Mouse (Mus musculus): Measurements from ENCODE around the gene Arhgap31. TPM values are rescaled to one million over a fixed set of nuclear protein-coding genes. Genes with fewer than 3 reads are reported as not detected.

Gene Arhgap31
- total RNA-seq, 4 experiments from 2014 or later = 19.7 to 21.7 (median 20.6) TPM

DNA sequence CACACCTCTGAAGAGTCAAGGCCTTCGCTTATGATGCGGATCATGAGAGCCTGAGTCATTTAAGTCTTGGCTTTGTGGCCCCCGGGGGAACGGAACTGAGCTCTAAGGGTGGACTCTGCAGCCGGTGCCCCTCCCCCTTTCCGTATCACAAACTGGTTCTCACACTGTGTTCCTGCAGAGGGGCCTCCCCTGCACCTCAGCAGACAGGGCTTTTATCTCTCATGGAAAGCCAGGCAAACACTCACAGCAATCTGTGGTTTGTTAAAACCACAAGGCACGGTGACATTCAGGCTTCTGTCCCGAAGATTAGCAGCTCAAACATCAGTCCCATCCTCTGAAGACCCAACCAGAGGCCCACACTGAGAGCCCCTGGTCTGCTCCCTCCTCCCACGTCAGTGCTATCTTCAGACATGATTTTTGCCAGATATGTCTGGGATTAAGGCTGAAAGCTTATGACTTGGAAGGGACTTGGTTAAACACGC, 59.6 kb downstream of the Arhgap31 start:
- DNase-seq (ENCODE audit: low spot score in 2 of 2) = no peak

DNA sequence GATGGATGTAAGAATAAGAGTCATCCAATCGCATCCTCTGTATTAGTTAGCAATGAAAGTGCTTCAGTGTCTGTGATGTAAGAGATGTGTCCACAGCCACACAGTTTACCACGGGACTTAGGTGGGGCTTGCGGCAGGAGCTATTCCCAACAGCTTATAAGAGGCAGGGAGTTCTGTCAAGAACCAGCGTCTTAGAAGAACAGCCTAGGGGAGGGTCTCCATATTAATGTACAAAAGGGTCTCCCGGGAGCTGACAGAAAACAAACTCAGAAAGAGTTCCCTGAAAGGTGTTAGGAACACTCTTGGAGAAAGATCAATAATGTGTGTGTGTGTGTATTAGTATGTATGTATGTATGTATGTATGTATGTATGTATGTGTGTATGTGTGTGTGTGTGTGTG, 60.4 kb downstream of the Arhgap31 start:
- no peak for DNase-seq (ENCODE audit: low spot score in 2 of 2)

DNA sequence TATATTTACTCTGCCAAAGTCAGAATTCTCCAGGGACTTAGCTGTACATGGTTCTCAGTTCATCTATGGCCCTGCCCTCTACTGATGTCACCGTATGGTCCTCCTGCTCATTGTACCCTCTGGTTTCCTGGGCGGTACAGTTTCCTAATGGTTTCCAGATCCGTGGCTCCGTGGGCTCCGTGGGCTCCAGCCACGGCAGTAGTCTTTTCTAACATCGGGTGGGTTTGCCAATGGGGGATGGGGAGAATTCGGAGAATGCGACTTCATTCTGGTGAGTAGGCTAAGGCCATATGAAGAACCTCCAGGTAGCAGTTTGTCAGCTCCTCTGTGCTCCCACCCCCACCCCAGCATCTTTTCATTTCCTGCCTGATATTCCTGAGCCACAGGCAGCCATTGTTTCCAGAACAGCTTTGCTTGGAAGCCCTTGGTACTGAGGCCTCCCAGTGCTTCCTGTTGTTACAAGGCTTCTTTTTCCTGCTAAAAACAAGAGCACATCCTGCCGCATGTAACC, 61.3 kb downstream of the Arhgap31 start:
- no peak for DNase-seq (ENCODE audit: low spot score in 2 of 2)

DNA sequence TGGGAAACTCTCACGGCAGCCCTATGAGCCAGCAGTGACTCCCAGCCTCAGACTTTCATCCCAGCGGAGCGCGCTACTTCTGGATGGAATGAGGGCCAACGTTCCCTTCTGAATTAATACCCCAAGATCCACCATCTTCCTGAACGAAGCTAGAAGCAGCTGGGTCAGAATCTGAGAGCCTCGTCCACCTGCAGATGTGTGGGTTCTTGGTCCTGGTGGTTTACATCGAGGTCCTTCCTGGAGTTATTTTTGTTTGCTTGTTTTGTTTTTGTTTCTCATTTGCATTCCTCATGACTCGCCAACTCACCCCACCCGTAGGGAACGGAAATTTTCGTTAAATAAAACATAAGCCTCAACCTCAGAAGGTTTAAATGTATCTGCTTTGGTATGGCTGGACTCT, 61.8 kb downstream of the Arhgap31 start:
- DNase-seq (ENCODE audit: low spot score in 2 of 2) = no peak

DNA sequence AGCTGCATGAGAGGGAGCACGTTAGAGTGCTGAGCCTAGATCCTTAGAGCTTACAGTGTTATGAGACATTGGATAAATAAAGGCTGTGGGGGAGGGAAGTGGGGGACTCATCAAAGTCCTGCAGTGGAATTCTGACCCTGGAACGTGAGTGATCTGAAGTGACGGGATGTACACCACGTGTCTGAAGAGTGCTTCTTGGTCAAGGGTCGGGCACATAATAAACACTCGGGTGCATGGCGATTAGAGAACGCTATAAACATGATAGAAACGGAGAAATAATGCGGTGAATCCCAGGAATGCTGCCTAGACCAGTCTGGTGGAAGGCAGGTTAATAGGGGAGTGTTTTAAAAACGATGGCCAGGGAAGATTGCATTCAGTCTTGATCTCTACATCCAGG, 63.6 kb downstream of the Arhgap31 start:
- DNase-seq (ENCODE audit: low spot score in 2 of 2) = no peak

DNA sequence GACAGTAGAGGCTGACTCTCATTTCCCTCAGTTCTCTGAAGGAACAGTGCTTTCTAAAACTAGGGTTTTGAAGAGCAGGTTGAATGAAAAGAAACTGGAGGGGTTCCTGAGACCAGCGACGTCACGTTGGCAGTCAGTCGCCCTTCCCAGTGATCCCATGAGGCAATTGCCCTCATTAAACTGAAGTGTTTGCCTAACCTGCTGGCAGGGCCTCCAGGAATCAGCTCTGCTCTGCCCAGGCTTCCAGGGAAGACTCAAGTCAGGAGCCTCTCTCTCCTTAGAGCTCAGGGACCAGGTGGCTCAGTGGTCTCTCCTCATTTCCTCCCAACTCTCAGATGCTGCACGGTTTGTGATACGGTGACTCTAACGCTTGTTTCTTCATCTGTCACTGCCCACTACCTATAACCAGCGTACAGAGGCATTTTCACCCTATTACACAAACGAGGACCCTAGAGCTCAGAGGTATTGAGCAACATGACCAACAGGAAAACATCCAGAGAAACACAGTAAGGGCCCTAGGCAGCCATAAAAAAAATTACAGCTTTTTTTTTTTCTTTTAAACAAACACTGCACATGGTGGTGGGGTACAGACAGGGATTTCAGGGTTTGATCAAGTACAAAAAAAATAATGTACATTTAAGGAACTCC, 64.2 kb downstream of the Arhgap31 start:
- no peak for DNase-seq (ENCODE audit: low spot score in 2 of 2)

DNA sequence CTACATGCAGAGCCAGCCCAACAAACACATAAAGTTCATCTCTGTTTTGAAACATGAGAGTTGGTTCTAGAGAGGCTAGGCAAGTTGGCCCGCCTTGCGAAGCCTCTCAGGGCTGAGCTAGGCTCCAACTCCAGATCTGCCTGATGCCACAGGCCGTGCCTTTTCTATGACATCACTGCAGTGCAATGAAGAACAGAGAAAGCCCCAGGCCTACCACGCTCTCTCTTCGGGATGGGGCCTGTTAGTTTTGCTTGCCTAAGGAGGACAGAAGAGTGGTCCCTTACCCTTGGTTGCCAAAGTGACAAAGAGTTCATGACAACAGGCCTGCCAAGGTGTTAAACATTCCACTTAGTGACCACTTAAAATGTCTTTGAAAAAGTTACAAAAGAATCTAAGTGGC, 64.9 kb downstream of the Arhgap31 start:
- no peak for DNase-seq (ENCODE audit: low spot score in 2 of 2)

DNA sequence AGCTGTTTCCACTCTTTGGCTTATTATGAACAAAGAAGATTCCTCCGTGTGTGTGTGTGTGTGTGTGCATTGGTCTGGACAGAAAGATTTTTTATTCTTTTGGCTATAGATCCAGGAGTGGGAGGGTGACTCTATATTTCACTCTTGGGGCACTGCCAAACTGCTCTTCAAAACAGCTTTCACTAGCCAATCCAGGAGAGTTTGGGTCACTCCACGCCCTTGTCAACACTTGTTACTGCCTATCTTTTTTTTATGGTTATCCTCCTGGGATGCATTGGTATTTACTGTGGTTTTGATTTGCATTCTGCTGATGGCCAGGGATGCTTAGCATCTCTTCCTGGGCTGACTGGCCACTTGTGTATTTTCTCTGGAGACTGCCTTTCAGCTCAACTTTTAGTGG, 68.6 kb downstream of the Arhgap31 start:
- no peak for DNase-seq (ENCODE audit: low spot score in 2 of 2)

DNA sequence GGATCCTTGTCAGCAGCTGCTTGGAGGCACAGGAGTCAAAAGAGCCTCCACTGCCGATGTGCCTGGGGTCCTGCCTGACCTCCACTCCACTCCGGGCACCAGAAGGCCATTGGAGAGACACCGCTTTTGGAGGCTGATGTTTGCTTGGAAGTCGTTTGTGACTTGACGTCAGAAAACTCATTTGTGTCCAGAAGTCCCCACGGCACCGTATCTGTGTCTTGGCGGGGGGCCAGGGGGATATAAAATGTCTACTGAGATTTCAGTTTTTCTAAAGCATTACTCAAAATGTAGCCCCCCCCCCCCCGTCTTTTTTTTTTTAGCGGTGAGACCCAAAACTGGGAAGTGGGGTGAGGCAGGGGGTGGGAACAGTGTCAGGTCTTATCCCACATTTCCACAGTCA, 76.0 kb downstream of the Arhgap31 start:
- DNase-seq (ENCODE audit: low spot score in 2 of 2) = no peak

DNA sequence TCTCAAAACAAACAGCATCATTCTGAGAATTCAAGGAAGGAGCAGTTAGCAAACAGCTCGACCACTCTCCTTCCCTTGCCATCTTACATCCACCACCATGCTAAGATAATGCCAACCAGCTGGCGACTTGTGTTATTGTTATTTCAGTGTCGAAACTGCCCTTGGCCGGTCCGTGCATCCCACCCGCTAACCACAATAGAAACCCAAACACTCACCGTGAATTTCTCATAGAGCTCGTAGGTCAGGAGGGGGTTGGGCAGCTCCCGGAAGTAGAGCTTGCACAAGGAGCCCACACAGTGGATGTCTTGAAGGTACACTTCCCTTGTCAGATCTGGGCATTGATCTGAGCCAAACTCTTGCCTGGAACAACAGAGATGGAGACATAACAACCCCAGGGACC, 76.4 kb downstream of the Arhgap31 start:
- DNase-seq (ENCODE audit: low spot score in 2 of 2) = no peak

DNA sequence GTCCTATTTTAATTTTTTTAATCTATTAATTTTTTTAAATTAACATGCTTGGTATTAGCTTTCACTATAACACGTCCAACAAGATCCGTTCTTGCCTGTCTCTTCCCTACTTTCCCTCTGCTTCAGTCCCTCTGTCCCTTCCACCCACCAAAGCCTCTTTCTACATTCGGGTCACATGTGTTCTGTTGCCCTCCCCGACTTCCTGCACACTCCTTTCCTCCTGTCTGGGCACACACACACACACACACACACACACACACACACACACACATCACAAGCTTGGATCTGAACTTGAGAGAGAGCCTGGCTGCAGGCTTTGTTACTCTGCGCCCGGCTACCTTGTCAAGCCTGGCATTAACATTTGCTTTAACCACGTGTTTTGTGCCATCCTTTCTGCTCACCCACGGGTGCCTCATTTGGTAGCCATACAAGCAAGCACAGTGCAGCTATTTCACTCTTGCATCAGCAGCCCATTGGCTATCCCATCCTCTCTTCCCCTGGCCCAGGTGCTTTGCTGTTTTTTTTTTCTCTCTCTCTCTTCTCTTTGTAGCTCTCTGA, 77.2 kb downstream of the Arhgap31 start:
- DNase-seq (ENCODE audit: low spot score in 2 of 2) = no peak

DNA sequence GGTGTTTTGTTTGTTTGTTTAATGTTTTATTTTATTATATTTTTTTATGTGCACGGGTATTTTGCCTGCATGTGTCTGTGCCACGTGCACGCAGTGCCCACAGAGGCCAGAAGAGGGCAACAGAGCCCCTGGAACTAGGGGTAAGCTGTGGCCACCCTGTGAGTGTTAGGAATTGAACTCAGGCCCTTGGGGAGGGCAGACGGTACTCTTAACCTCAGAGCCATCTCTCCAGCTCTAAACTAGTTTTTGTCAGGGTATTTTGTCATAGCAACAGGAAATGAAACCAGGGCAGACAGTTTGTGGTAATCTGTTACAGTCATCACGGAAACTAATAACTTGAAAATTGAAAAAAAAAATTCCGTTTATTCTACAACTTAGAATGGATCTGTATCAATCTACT, 80.9 kb downstream of the Arhgap31 start:
- DNase-seq (ENCODE audit: low spot score in 2 of 2) = peak in 1 of 2 experiments; percentile 45

DNA sequence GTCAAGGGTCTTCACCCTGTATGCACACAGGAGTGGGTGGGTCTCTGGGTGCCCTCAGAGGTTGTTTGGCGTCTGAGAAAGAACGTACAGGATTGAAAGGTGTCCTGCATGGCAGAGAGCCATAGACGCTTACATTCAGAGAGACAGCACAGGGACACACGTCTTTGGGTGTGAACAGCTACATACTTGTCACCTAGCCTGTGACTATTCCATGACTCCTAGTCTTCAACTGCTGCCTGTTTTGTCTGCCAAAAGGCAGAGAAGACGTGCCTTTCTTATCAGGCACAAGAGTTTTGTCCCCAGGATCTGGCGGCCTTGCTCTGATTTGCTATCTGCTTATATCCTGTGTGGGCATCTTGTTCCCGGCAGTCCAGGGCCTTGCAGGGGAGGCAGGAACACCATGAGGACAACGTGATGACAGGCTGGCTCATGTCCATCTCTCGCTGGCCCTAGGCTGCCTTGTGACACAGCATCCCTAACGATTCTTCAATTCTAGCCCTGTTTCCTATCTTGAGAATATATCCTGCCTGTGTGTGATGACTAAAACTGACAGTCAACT, 87.2 kb downstream of the Arhgap31 start:
- no peak for DNase-seq (ENCODE audit: low spot score in 2 of 2)

DNA sequence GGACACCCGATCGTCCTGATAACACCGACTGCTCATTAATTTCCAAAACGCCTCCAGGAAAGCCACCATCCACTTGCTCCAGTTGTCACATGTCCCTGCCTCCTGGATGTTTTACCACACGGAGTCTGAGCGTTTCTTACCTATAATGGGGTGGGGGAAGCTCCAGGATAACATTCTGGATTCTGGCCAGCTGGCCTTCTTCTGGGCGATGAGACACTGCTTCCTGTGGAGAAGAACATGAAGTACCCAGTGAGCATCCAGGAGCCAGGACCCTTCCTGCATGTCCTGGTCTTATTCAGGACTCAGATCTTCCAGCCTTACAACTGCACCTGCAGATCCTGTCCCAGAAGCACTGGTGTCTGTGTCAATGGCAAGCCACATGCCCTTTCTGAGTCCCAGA, 87.7 kb downstream of the Arhgap31 start:
- DNase-seq (ENCODE audit: low spot score in 2 of 2) = no peak

DNA sequence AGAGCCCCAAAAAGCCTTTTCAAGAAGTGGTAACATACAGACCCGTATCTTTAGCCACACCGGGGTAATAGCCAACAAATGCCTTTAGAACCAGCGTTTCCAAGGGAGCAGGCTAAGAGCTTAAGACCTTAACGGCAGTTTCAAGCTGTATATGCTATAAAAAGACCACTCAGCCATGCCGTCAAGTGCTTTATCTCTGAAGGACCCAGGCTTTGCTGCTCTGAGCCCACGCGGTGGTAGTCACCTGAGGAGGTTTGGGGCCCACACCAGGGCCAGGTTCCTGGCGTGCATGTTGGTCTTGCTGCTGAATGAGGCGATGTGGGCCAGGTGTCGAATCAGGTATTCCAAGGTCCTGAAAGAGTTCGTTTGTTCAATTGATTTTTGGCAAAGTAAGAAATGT, 88.8 kb downstream of the Arhgap31 start:
- no peak for DNase-seq (ENCODE audit: low spot score in 2 of 2)

DNA sequence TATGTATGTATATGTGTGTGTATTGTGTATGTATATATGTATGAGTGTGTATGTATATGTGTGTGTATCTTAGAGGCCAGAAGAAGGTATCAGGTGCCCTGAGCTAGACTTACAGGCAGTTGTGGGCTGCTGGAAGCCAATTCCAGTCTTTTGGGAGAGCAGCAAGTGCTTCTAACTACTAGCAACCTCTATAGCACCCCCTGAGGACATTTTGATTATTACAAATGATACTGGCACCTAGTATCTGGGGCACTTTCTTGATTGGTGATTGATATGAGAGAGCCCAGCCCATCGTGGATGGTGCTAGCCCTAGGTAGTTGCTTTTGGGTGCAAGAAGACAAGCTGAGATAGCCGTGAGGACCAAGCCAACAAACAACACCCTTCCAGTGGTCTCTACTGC, 90.8 kb downstream of the Arhgap31 start:
- DNase-seq (ENCODE audit: low spot score in 2 of 2) = no peak

DNA sequence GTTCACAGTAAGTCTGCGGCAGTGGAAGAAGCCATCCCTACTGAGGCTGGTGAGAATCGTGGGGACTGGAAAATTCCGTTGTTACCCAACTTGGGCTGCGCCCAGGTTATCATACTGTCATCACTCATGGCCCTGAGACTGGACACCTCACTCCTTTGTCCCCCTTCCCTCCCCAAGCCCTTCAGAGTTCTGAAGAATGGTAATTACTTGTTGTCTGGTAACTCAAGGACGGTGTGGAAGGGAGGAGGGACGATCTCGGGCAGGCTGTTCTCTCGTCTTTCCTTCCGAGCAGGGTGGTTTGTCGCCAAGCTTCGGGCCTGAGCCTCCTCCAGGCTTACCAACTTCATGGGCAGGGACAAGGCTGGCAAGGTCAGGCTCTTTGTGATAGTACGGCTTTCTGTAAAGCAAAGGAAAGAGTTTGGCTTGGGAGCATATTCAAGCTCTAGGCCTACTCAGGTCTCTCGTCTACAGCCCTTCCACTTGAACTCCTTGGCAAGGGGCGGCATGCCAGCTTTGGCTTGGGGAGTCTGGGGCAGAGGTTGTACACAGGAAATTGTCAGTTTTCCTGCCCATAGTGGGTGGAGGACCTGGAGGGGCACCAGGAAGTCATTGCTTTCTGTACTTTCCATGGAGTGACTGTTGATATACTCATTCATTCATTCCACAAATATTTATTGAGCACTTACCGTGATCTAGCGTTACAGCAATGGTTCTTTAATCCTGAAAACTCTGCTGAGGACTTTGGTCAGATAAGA, 92.2 kb downstream of the Arhgap31 start:
- DNase-seq (ENCODE audit: low spot score in 2 of 2) = no peak

DNA sequence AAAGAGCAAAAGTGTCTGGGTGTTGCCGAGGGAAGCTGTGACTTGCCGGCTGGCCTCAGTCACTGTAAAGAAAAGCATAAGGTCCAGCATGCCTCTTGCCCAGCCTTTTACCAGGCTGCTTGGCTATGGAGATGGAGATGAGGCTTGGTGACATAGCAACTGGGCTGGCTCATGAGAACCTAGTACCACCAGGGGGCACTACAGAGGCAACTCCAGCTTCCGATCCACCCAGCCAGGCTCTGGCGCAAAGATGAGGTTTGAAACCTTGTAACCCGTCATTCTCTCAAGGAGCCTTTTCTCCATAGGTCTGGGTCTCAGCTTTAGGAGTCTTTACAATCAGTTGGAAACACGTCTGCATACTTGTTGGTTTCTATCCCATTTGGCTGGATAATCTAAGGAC, 94.0 kb downstream of the Arhgap31 start:
- peak; percentile 44 to 82 for DNase-seq (ENCODE audit: low spot score in 2 of 2)

DNA sequence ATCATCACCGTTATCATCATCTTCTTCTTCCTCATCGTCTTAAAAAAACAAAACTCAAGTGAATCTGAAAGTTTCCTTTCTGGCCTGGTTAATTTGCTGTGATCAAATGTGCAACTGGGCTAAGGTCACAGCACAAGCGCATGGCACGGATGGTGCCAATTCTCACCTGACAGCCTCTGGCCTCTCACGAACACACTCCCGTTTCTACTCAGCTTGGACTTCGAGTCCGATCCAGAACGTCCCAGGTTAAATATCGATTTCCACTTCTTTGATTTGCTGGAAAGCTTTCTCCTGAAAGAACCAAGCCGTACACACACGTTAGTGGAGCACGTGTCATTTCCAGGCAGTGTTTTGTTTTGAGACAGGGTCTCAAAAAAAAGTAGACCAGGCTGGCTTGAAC, 95.1 kb downstream of the Arhgap31 start:
- no peak for DNase-seq (ENCODE audit: low spot score in 2 of 2)

DNA sequence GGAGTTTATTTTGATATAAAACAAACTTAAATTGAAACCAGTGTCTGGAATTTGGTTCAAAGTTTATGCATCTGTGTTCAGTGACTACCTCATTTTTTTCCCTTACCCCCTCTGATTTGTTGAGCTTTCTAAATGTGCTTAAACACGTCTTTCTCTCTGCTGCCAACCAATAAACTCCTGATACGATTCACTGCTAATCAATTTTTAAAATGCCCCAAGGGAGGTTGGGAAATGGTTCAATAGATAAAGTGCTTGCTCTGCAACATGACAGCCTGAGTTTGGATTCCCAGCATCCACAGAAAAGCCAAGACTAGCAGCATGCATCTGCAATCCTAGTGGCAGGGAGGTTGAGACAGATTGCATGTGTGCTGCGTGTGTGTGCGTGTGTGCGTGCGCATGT, 99.4 kb downstream of the Arhgap31 start:
- DNase-seq (ENCODE audit: low spot score in 2 of 2) = no peak

DNA sequence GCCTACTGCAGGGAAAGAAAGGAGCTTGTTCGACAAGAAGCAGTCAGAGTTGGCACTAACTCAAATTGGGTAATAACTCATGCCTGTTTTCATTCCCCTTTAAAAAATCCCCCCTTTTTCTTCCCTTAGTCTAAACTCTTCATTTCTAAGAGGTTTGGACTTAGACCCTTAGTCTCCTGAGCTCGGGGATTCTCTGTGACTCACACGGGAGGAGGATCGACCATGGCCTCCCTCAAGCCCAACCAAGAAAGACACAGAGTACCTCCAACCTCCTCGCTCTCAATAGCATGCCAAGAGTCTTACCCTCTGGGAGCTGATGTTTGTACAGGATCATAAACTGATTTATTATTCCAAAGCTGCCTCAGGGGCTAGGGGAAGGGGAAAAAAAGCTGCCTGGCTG, 100.4 kb downstream of the Arhgap31 start:
- DNase-seq (ENCODE audit: low spot score in 2 of 2) = no peak

DNA sequence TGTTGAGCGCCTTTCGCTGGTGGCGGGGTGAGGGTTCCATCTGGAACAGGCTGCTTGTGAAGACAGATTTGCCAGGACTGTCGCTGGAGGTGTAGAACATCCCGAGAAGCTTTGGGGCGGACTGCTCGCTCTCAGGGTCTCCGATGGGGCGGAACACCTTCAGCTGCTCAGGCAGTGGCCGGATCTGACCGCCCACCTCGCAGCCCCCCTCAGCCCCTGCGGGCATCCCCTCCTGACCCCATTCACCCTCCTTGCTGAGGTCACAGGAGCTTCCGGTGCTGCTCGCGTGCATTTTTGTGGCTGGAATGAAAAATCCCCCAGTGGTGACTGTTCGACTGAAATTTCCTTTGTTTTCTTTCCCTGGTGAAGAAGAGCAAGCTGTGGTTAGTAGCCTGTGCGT, 104.0 kb downstream of the Arhgap31 start:
- no peak for DNase-seq (ENCODE audit: low spot score in 2 of 2)

Data from layer of hippocampus, adult 8-10 months (tissue).